Mouse (Mus musculus): Measurements from ENCODE around the gene Eps8. TPM values are rescaled to one million over a fixed set of nuclear protein-coding genes. Genes with fewer than 3 reads are reported as not detected.

Gene Eps8
- polyA plus RNA-seq, 1 experiment = 16.0 TPM

DNA sequence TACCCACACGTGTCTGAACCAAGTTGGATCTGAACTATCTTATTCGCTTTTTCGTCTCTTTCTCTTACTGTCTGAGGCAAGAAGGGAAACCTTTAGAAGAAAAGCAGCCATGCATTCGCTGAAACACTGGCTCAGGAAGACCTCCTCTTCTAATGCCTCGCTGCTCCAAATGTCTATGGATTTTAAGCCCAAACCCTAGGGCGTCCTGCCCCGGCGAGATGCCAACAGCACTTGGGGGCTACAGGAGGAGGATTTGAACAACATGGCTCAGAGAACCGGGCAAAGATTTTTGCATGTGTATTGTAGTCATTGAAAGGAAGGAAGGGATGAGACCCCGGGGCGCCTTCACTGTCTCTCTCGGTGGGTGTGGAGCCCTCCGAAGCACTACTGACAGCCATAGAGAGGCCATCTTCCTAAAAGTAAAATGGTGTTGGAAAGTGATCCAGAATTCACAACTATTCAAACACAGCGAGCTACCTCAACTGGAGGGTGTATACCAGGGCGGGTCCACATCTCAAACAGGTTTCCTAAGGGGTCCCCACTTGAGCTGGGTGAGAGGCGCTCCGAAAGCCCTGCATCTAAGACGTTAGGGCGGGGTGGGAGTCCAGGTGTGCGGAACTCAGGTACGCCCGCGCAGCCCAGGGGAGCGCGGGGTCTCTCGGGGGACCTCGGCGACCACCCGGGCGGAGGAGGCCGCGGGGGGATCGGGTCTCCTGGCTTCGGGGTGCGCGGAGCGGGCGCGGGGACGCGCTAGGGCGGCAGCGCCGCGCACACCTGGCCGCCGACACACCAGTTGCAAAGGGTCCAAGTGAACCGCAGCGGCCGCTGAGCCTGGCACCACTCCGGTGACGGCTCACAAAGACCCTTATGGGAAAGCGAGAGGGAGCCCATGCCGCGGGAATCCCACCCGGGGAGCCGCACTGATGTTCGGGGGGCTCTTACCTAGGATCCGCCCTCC, 6.3 kb downstream of the Eps8 start:
- TF ChIP-seq POLR2A (IDR thresholded peaks at IDR 0.05; ENCODE audit: borderline replicate concordance, extremely low read depth, low read depth, low read length) (no peak), CTCF (IDR thresholded peaks at IDR 0.05; ENCODE audit: insufficient read depth, low read length) (no peak)
- Histone ChIP-seq H3K4me3 (replicated peaks; ENCODE audit: extremely low read depth, low read depth, low read length) (peak overlapping the region; percentile 81), H3K4me1 (ENCODE audit: control insufficient read depth, insufficient read depth, low read length) (peaks cover 2% of the 10 kb centered on the region)
- peak; percentile 41 for DNase-seq
- 2% methylated on average over 59 of the region's 59 CpGs for WGBS

DNA sequence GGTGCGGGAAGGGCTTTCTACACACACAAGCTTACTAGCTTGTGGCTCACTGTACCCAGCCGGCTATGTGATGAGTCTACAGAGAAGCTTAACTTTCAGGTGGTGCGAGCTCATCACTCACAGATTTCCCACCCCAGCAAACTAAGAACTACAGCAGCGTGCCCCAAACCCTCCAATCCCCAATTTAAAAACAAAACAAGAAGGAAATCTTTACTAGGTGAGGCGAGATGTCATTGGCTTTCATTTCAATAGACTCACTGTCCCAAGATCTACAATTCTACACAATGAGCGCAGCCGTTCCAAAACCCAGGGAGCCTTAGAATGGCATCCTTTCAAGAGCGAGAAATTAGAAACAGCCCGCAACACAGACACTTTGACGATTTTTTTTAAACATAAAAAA, 7.0 kb downstream of the Eps8 start:
- 13% methylated on average over 10 of the region's 10 CpGs for whole genome bisulfite sequencing
- H3K4me3 ChIP-seq (replicated peaks; ENCODE audit: extremely low read depth, low read depth, low read length) = peak overlapping the region; percentile 54

DNA sequence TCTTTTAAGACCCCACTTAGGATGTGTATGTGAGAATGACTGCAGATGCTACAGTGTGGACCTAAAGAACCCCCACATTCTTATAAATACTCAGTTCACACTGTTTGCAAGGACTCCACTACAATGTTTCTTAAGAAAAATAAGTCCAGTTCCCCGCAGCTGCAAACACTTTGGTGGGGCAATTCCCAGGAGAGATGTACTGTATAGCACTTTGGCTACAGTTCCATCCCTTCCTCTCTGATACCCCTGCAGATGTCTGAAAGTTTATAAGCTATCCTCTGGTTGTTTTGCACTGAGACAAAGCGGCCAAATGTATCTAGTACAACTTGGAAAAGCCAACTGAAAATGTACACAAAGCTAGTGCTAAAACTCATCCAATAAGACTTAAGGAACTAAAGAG, 8.0 kb downstream of the Eps8 start:
- TF ChIP-seq CTCF (IDR thresholded peaks at IDR 0.05; ENCODE audit: insufficient read depth, low read length) = no peak
- no peak for TF ChIP-seq POLR2A (IDR thresholded peaks at IDR 0.05; ENCODE audit: borderline replicate concordance, extremely low read depth, low read depth, low read length)
- 68% methylated on average over 2 of the region's 2 CpGs for WGBS
- no peak overlapping the region for H3K4me3 ChIP-seq (replicated peaks; ENCODE audit: extremely low read depth, low read depth, low read length)

More for the DNA sequence above, 7.0 kb downstream of the Eps8 start:
- TF ChIP-seq CTCF (IDR thresholded peaks at IDR 0.05; ENCODE audit: insufficient read depth, low read length) = no peak
- TF ChIP-seq POLR2A (IDR thresholded peaks at IDR 0.05; ENCODE audit: borderline replicate concordance, extremely low read depth, low read depth, low read length) = no peak
- no peak for DNase-seq
- H3K4me1 ChIP-seq (ENCODE audit: control insufficient read depth, insufficient read depth, low read length) = peaks cover 2% of the 10 kb centered on the region

DNA sequence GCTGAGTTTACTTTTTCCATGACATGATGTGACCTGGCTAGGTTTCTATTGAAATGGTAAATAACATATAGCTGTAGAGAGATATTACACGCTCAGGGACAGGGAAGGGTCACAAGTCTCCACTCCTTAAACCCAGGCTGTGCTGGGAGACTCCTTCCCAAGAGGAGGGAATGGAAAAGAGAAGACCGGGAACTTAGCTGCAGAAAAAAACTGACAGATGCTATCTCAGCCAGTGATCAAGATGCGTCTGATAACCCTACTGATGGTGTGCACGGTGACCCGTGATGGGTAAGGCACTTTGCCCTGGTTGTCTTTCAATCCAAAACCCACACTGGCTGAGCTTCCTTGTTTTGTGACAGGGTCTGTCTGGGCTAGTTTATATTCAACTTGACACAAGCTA, 9.8 kb downstream of the Eps8 start:
- DNase-seq = no peak
- WGBS = 85% methylated on average over 5 of the region's 5 CpGs
- H3K4me3 ChIP-seq (replicated peaks; ENCODE audit: extremely low read depth, low read depth, low read length) = no peak overlapping the region
- H3K4me1 ChIP-seq (ENCODE audit: control insufficient read depth, insufficient read depth, low read length) = peaks cover 2% of the 10 kb centered on the region
- TF ChIP-seq POLR2A (IDR thresholded peaks at IDR 0.05; ENCODE audit: borderline replicate concordance, extremely low read depth, low read depth, low read length) = no peak
- no peak for TF ChIP-seq CTCF (IDR thresholded peaks at IDR 0.05; ENCODE audit: insufficient read depth, low read length)

More for the DNA sequence above, 8.0 kb downstream of the Eps8 start:
- peaks cover 2% of the 10 kb centered on the region for H3K4me1 ChIP-seq (ENCODE audit: control insufficient read depth, insufficient read depth, low read length)
- DNase-seq = no peak

DNA sequence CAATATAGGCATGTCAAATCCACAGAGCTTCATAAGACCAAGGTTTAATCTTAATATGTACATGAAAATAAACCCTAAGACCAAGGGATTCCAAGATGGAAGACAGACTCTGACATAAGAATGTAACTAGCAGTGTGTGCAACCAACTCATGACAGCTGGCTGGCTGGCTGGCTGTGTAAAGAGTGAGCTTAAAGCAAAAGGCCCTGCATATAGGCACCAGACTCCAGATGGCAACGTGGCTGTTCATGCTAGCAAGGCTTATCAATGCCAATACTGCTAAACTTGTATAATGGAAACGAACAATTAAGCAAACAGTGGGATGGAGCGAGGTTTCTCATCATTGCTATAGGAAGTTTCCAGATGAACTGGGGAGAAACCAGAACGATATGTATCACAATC, 10.9 kb downstream of the Eps8 start:
- DNase-seq = no peak
- TF ChIP-seq CTCF (IDR thresholded peaks at IDR 0.05; ENCODE audit: insufficient read depth, low read length) (no peak), POLR2A (IDR thresholded peaks at IDR 0.05; ENCODE audit: borderline replicate concordance, extremely low read depth, low read depth, low read length) (no peak)
- no peak overlapping the region for H3K4me3 ChIP-seq (replicated peaks; ENCODE audit: extremely low read depth, low read depth, low read length)
- peaks cover 2% of the 10 kb centered on the region for H3K4me1 ChIP-seq (ENCODE audit: control insufficient read depth, insufficient read depth, low read length)
- 86% methylated on average over 4 of the region's 4 CpGs for WGBS

DNA sequence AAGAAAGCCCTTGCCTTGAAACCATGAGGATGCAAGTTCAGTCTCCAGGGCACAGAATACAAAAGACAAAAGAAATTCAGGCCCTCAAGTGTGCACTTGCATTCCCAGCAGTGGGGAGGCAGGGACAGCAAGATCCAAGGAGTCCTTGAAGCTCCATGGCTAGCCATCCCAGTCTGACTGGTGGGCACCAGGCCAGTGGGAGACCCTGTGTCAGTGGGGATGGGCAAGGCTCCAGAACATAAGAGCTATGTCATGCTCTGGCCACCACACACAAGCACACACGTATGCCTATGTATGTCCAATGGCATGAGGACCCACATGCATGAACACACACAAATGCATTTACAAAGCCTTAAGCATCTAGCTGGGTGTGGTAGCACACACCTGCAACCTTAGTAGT, 13.0 kb downstream of the Eps8 start:
- Histone ChIP-seq H3K4me1 (ENCODE audit: control insufficient read depth, insufficient read depth, low read length) (no peaks in the 10 kb centered on the region; the same call in 1 of the 2 replicates), H3K4me3 (replicated peaks; ENCODE audit: extremely low read depth, low read depth, low read length) (no peak overlapping the region)
- TF ChIP-seq CTCF (IDR thresholded peaks at IDR 0.05; ENCODE audit: insufficient read depth, low read length) (no peak), POLR2A (IDR thresholded peaks at IDR 0.05; ENCODE audit: borderline replicate concordance, extremely low read depth, low read depth, low read length) (no peak)
- WGBS = 88% methylated on average over 1 of the region's 1 CpGs
- DNase-seq = no peak

DNA sequence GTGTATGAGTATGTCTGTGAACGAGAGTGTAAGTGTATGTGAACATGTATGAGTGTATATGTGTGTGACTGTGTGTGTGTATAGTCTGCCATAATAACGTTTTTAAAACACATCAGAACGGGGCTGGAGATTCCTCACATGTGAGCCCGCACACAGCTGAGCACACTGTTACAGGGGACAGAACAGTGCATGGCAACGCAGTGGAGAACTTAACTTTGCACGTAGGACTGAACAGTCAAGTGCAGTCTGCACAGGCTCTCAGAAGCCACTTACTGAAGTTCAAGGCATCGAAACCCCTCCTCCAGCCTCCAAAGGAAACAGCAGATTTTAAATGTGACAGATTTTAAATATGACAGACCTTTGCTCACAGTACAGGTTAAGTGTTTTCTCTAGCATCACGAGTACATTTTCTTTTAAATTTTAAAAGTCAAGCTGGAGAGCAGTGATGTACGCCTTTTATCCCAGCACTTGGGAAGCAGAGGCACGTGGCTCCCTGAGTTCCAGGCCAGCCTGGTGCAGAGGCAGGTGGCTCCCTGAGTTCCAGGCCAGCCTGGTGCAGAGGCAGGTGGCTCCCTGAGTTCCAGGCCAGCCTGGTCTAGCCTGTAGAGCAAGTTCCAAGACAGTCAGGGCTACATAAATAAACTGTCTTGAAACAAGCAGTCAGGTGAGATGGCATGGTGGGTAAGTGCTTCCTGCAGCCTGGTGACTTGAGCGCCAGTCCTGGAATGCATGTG, 15.7 kb downstream of the Eps8 start:
- DNase-seq = no peak
- 69% methylated on average over 11 of the region's 11 CpGs for WGBS
- Histone ChIP-seq H3K4me1 (ENCODE audit: control insufficient read depth, insufficient read depth, low read length) (no peaks in the 10 kb centered on the region; the same call in 1 of the 2 replicates), H3K4me3 (replicated peaks; ENCODE audit: extremely low read depth, low read depth, low read length) (no peak overlapping the region)
- TF ChIP-seq CTCF (IDR thresholded peaks at IDR 0.05; ENCODE audit: insufficient read depth, low read length) = no peak
- TF ChIP-seq POLR2A (IDR thresholded peaks at IDR 0.05; ENCODE audit: borderline replicate concordance, extremely low read depth, low read depth, low read length) = no peak

DNA sequence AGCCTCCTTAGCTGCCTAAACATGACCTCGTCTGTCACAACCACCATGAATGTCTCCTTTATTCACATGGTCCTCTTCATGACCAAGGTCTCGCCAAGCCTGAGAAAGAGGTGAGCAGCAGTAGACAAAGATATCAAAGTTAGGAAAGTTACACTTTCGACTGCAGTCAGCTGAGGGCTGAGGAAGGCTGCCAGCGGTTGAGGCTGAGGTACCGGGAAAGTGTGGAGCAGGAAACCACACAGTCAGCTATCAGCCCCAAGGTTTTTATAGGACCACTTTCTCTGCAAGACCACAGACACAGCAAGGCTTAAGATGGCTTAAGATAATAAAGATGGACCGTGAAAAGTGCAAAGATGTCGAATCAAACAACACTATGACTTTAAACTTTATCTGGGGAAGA, 17.2 kb downstream of the Eps8 start:
- Histone ChIP-seq H3K4me1 (ENCODE audit: control insufficient read depth, insufficient read depth, low read length) (no peaks in the 10 kb centered on the region; the same call in 1 of the 2 replicates), H3K4me3 (replicated peaks; ENCODE audit: extremely low read depth, low read depth, low read length) (no peak overlapping the region)
- TF ChIP-seq POLR2A (IDR thresholded peaks at IDR 0.05; ENCODE audit: borderline replicate concordance, extremely low read depth, low read depth, low read length) = no peak
- TF ChIP-seq CTCF (IDR thresholded peaks at IDR 0.05; ENCODE audit: insufficient read depth, low read length) = no peak
- 40% methylated on average over 7 of the region's 7 CpGs for WGBS
- DNase-seq = no peak

DNA sequence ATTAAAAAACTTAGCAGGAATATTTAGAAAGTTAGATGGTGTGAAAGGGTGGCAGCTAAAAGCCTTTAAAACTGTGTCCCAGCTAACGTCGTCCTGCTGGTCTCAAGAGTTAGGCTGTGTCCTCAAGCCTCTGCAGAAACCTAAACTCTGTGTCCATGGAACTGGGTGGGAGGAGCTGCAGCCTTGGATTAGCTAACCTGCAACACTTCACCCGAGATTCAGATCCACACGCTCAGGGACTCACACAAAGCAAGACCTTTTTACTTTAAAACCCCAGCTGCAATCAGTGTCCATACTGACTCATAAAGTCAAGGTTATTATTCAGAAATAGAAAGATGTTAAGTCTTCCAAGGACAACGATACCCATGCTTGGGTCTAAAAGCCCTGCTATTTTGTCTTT, 18.5 kb downstream of the Eps8 start:
- Histone ChIP-seq H3K4me1 (ENCODE audit: control insufficient read depth, insufficient read depth, low read length) (no peaks in the 10 kb centered on the region), H3K4me3 (replicated peaks; ENCODE audit: extremely low read depth, low read depth, low read length) (no peak overlapping the region)
- DNase-seq = no peak
- 63% methylated on average over 5 of the region's 5 CpGs for WGBS
- TF ChIP-seq POLR2A (IDR thresholded peaks at IDR 0.05; ENCODE audit: borderline replicate concordance, extremely low read depth, low read depth, low read length) (no peak), CTCF (IDR thresholded peaks at IDR 0.05; ENCODE audit: insufficient read depth, low read length) (no peak)

Measured in lung, adult 2 months (tissue).